Mouse (Mus musculus) fat pad, adult 2 months (tissue): ENCODE results near the gene Olfr1234.

Source experiments
- DNase-seq: peaks from one replicate; pipeline ENCODE4 v3.0.0-alpha.2; 2011; ENCODE audit warnings: low read depth, low spot score; ENCODE audit errors: extremely low read depth

Gene Olfr1234

GRCm38 (mm10) chr2:89364765-89365164 is at the start of gene Olfr1234:
Olfr1234 (minus strand) TSS chr2:89364865.
- DNase-seq: no peak

GRCm38 (mm10) chr2:89409576-89409975 is 44.9 kb upstream of the Olfr1234 start, which contains the start of gene Olfr1238:
Olfr1238 (minus strand) TSS chr2:89409676.
- DNase-seq: no peak

GRCm38 (mm10) chr2:89400882-89401281 is 36.2 kb upstream of the Olfr1234 start:
- no peak for DNase-seq

GRCm38 (mm10) chr2:89342298-89342697 is 22.4 kb downstream of the Olfr1234 start, which contains the start of gene Olfr1233:
Olfr1233 (minus strand) TSS chr2:89342398.
- no peak for DNase-seq

GRCm38 (mm10) chr2:89329575-89329974 is 35.1 kb downstream of the Olfr1234 start, which contains the start of gene Olfr1232:
Olfr1232 (minus strand) TSS chr2:89329675.
- no peak for DNase-seq
